Mouse (Mus musculus) CH12.LX (cell line): Measurements from ENCODE around the gene Gm26938. TPM values are rescaled to one million over a fixed set of nuclear protein-coding genes. Genes with fewer than 3 reads are reported as not detected.

Experiments used
- DNase-seq: peaks from one replicate; pipeline ENCODE4 v3.0.0-alpha.2; 2013; ENCODE audit errors: extremely low read depth
- H3K27ac ChIP-seq: 2 replicates; pipeline ENCODE4 v1.5.1; 2012; ENCODE audit warnings: low read depth, mild to moderate bottlenecking, control low read depth, moderate library complexity; ENCODE audit not compliant: insufficient read depth
- H3K27me3 ChIP-seq: replicated peaks from 2 replicates; pipeline ENCODE3; 2012; ENCODE audit warnings: inconsistent platforms
- H3K36me3 ChIP-seq, 2 experiments: replicated peaks in 1 of 2; 2 replicates each; pipeline versions ENCODE3 to v1.6.1; 2012; ENCODE audit warnings: inconsistent platforms in 1 of 2, low read length in 1 of 2, mild to moderate bottlenecking in 1 of 2, mixed read lengths in 1 of 2, moderate library complexity in 1 of 2; ENCODE audit not compliant: control insufficient read depth in 1 of 2, insufficient read depth in 1 of 2
- H3K4me1 ChIP-seq, 2 experiments: 2 replicates each; pipeline ENCODE4 v1.6.1; 2012; ENCODE audit warnings: inconsistent platforms in 1 of 2, moderate library complexity in 1 of 2; ENCODE audit not compliant: insufficient read depth in 2 of 2, control insufficient read depth in 1 of 2
- H3K4me2 ChIP-seq: 2 replicates; pipeline ENCODE4 v1.6.1; 2012; ENCODE audit warnings: low read depth, mild to moderate bottlenecking, control low read depth; ENCODE audit not compliant: poor library complexity, insufficient read depth, severe bottlenecking
- H3K4me3 ChIP-seq, 3 experiments: fragments of 150-350 bp in 1 of 3; sonication (generic) in 1 of 3; replicated peaks in 1 of 3; 2 replicates each; pipeline versions ENCODE3 to v1.5.1; 2011 to 2012; ENCODE audit warnings: low read depth in 2 of 3, low read length in 2 of 3, mild to moderate bottlenecking in 2 of 3, moderate library complexity in 2 of 3, control low read depth in 1 of 3, improper control_type of control experiment in 1 of 3, inconsistent platforms in 1 of 3, mixed read lengths in 1 of 3; ENCODE audit not compliant: poor library complexity in 1 of 3
- H3K79me2 ChIP-seq: replicated peaks from 2 replicates; pipeline ENCODE4 v1.6.1; 2012; ENCODE audit warnings: mild to moderate bottlenecking, moderate library complexity; ENCODE audit not compliant: control insufficient read depth, poor library complexity, insufficient read depth, severe bottlenecking; ENCODE audit errors: extremely low read depth
- H3K9ac ChIP-seq: 2 replicates; pipeline ENCODE4 v1.6.1; 2012; ENCODE audit warnings: low read depth, mild to moderate bottlenecking, control low read depth, moderate library complexity; ENCODE audit not compliant: insufficient read depth
- H3K9me3 ChIP-seq: replicated peaks from 2 replicates; pipeline ENCODE3; 2012; ENCODE audit warnings: low read length, inconsistent platforms, mixed read lengths
- BHLHE40 ChIP-seq: IDR thresholded peaks from 2 replicates; pipeline ENCODE4 v1.6.1; 2011; ENCODE audit warnings: mild to moderate bottlenecking, low read depth, low read length, improper control_type of control experiment
- CHD1 ChIP-seq: IDR thresholded peaks from 2 replicates; pipeline ENCODE4 v1.6.1; 2012; ENCODE audit warnings: low read depth, low read length, improper control_type of control experiment, inconsistent platforms
- E2F4 ChIP-seq: IDR thresholded peaks from 2 replicates; pipeline ENCODE4 v1.6.1; 2011; ENCODE audit warnings: low read depth, low read length, improper control_type of control experiment; ENCODE audit not compliant: insufficient replicate concordance
- HCFC1 ChIP-seq: IDR thresholded peaks from 2 replicates; pipeline ENCODE4 v1.6.1; 2012; ENCODE audit warnings: low read depth, mild to moderate bottlenecking, inconsistent platforms, low read length, improper control_type of control experiment
- IRF4 ChIP-seq: IDR thresholded peaks from 2 replicates; pipeline ENCODE4 v1.6.1; 2014; ENCODE audit warnings: low read depth, mild to moderate bottlenecking, inconsistent platforms, low read length, improper control_type of control experiment
- JUND ChIP-seq: conservative IDR thresholded peaks from 2 replicates; pipeline ENCODE4 v1.6.1; 2011; ENCODE audit warnings: low read depth, low read length, improper control_type of control experiment
- MEF2A ChIP-seq: IDR thresholded peaks from 2 replicates; pipeline ENCODE4 v1.6.1; 2014; ENCODE audit warnings: low read depth, mild to moderate bottlenecking, inconsistent platforms, low read length, improper control_type of control experiment, borderline replicate concordance
- MXI1 ChIP-seq: IDR thresholded peaks from 2 replicates; pipeline ENCODE4 v1.6.1; 2011; ENCODE audit warnings: mild to moderate bottlenecking, low read depth, low read length, improper control_type of control experiment
- NRF1 ChIP-seq: IDR thresholded peaks from 2 replicates; pipeline ENCODE4 v1.6.1; 2014; ENCODE audit warnings: low read depth, mild to moderate bottlenecking, inconsistent platforms, low read length, improper control_type of control experiment, moderate library complexity
- PAX5 ChIP-seq: IDR thresholded peaks from 2 replicates; pipeline ENCODE4 v1.6.1; 2012; ENCODE audit warnings: low read length, inconsistent platforms, mixed read lengths
- POLR2AphosphoS2 ChIP-seq: IDR thresholded peaks from 2 replicates; pipeline ENCODE4 v1.6.1; 2011; ENCODE audit warnings: low read depth, low read length, improper control_type of control experiment
- RAD21 ChIP-seq: IDR thresholded peaks from 2 replicates; pipeline ENCODE4 v1.6.1; 2011; ENCODE audit warnings: low read depth, mild to moderate bottlenecking, low read length, improper control_type of control experiment, moderate library complexity
- RCOR1 ChIP-seq: conservative IDR thresholded peaks from 2 replicates; pipeline ENCODE4 v1.6.1; 2012; ENCODE audit warnings: low read depth, mild to moderate bottlenecking, inconsistent platforms, low read length, improper control_type of control experiment
- SIN3A ChIP-seq: IDR thresholded peaks from 2 replicates; pipeline ENCODE4 v1.6.1; 2012; ENCODE audit warnings: low read length, improper control_type of control experiment, inconsistent platforms
- SMC3 ChIP-seq: IDR thresholded peaks from 2 replicates; pipeline ENCODE4 v1.6.1; 2011; ENCODE audit warnings: low read depth, low read length, improper control_type of control experiment
- TCF12 ChIP-seq: IDR thresholded peaks from 2 replicates; pipeline ENCODE4 v1.6.1; 2014; ENCODE audit warnings: low read depth, mild to moderate bottlenecking, inconsistent platforms, low read length, improper control_type of control experiment
- ZMIZ1 ChIP-seq: IDR thresholded peaks from 2 replicates; pipeline ENCODE4 v1.6.1; 2012; ENCODE audit warnings: low read depth, mild to moderate bottlenecking, inconsistent platforms, low read length, improper control_type of control experiment
- ZNF384 ChIP-seq: IDR thresholded peaks from 2 replicates; pipeline ENCODE4 v1.6.1; 2012; ENCODE audit warnings: low read depth, low read length, improper control_type of control experiment, inconsistent platforms
- dilution Hi-C: fragments of 300-500 bp; cut with MboI; formaldehyde crosslinking; loops from 2 replicates; pipeline ENCODE4 v1.14.3; 2020; ENCODE audit warnings: low sequenced_read_pairs; ENCODE audit not compliant: extremely low pct_unique_long_range_greater_than_20kb, extremely low pct_ligation_motif_present
- in situ Hi-C: fragments of 300-500 bp; cut with MboI; formaldehyde crosslinking; loops from 3 replicates; pipeline ENCODE4 v1.14.3; 2019; ENCODE audit warnings: low sequenced_read_pairs, low pct_ligation_motif_present, low pct_unique_long_range_greater_than_20kb, mixed read lengths
- polyA plus RNA-seq: library from polyadenylated mRNA; unstranded; fragments of >175 nt; gene quantifications from 2 replicates; pipeline ENCODE4 v1.2.1, GENCODE M21; 2012; ENCODE audit warnings: low read depth; ENCODE audit not compliant: insufficient read length
- total RNA-seq, 2 experiments: library from RNA; depleted of rRNA; stranded (reverse); fragments of 300-350 nt in 1 of 2; fragments of >200 nt in 1 of 2; gene quantifications; 2 replicates each; pipeline ENCODE4 v1.2.3; 2012 to 2014

Gm26938 gene
- total and polyA plus RNA-seq, 3 experiments: not detected

- H3K27me3 ChIP-seq: peaks cover 2% of the 10 kb centered on the region
- no peak for DNase-seq
- no peaks in the 10 kb centered on the region for H3K9me3 ChIP-seq
- TF ChIP-seq SMC3 (no peak), SIN3A (peak; percentile 33; the same call in 1 of the 2 replicates)
- H3K4me2 ChIP-seq: peak overlapping the region; percentile 97
- dilution Hi-C loops: no loop called here
- H3K27ac ChIP-seq: no peak overlapping the region
- no peak overlapping the region for H3K9ac ChIP-seq
- peaks cover 43% of the 10 kb centered on the region for H3K79me2 ChIP-seq
- peaks cover 3 to 42% of the 10 kb centered on the region in 2 experiments for H3K36me3 ChIP-seq
- H3K4me1 ChIP-seq: peaks cover 25 to 49% of the 10 kb centered on the region in 2 experiments
- in situ Hi-C loops: no loop called here
- H3K4me3 ChIP-seq: peak overlapping the region in 1 of 3 experiments; percentile 92
Measured at GRCm38 (mm10) chr5:139792966-139793337, 33.3 kb downstream of the Gm26938 start.

- Histone ChIP-seq H3K9me3 (no peaks in the 10 kb centered on the region), H3K36me3 (peaks cover under 1 to 35% of the 10 kb centered on the region in 2 experiments), H3K4me2 (peak overlapping the region; percentile 97), H3K27me3 (peaks cover 8% of the 10 kb centered on the region), H3K27ac (no peak overlapping the region), H3K79me2 (peaks cover 38% of the 10 kb centered on the region), H3K4me1 (peaks cover 25 to 49% of the 10 kb centered on the region in 2 experiments), H3K9ac (peak overlapping the region; percentile 84), H3K4me3 (peak overlapping the region; percentile 80 to 92 (median 87))
- dilution Hi-C loops: no loop called here
- TF ChIP-seq POLR2AphosphoS2 (no peak), MXI1 (no peak), ZMIZ1 (no peak), MEF2A (no peak), NRF1 (no peak), TCF12 (no peak), RCOR1 (no peak), PAX5 (no peak), IRF4 (no peak), E2F4 (no peak), RAD21 (no peak), CHD1 (no peak), HCFC1 (no peak), BHLHE40 (no peak), ZNF384 (no peak), JUND (no peak)
- in situ Hi-C loops: no loop called here
- no peak for DNase-seq
Measured at GRCm38 (mm10) chr5:139792159-139792775, 33.9 kb downstream of the Gm26938 start.
